12 mouse cellular contexts compared by ENCODE assay signal in the genomic region with DNA sequence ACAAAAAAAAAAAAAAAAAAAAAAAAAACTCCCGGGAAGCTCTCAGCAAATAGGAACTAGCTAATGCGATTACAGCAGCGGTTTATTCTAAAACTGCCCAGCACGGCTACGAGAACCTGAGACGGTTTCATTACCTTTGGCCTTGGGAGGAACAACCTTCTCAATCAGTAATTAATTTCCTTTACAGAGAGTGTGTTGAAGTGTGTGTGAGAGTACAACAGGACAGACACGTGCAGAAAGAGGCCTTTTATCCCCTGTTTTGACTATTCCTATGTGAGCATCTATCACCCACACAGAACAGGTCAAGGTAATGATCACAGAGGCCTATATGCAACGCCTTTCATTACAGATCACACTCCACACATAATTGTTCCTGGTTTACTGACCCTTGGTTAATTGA. TPM values are rescaled to one million over a fixed set of nuclear protein-coding genes. Genes with fewer than 3 reads are reported as not detected.
A peak's percentile ranks its signal among the peaks of the same experiment; 100 is the strongest.
DNase-seq lines count a peak whose midpoint lies in the region; ATAC-seq and TF ChIP-seq lines count a peak whose summit lies in the region.
"Had no signal": no experiment of that assay in that cellular context is flagged by ENCODE, and none has a peak within 500 bp of the region (broad histone marks: within the 10 kb centered on the region; RNA-seq: fewer than 3 reads in every experiment).

No protein-coding gene starts in this region.

- no peak for ATAC-seq in heart, embryonic 13.5 days (ENCODE audit: extremely low read depth, insufficient number of reproducible peaks, low FRiP score, low TSS enrichment)
- no peak for ATAC-seq in erythroid progenitor cell, adult 5-6 weeks (replicated peaks; ENCODE audit: low FRiP score, poor library complexity, severe bottlenecking)
- no peak for ATAC-seq in megakaryocyte-erythroid progenitor cell, adult 5-6 weeks (replicated peaks; ENCODE audit: low FRiP score, low TSS enrichment, poor library complexity, severe bottlenecking)
- ATAC-seq: activated CD4-positive, CD25-positive, alpha-beta regulatory T cell, adult 4 months had no signal

- no peaks in the 10 kb centered on the region for H3K9me3 ChIP-seq in heart, embryonic 13.5 days

- peaks cover 63% of the 10 kb centered on the region for H3K4me1 ChIP-seq in heart, embryonic 13.5 days

- DNase-seq in heart, postnatal 14 days = no peak
- no peak for DNase-seq in left cerebral cortex, adult 2 months (ENCODE audit: extremely low spot score in 1 of 2, low spot score in 2 of 2)
- DNase-seq in left cerebral cortex, postnatal 36 days (ENCODE audit: low spot score in 2 of 2) = no peak
- peak; percentile 48 for DNase-seq in brain, embryonic 14.5 days (ENCODE audit: low read depth)
- DNase-seq: layer of hippocampus, adult 9-11 months; lung, postnatal 4 days had no signal

- H3K79me2 ChIP-seq in myocyte (ENCODE audit: control insufficient read depth, insufficient read depth) = peaks cover 75% of the 10 kb centered on the region

- H3K27me3 ChIP-seq in heart, embryonic 13.5 days (replicated peaks) = no peaks in the 10 kb centered on the region
- H3K27me3 ChIP-seq in myocyte (ENCODE audit: control insufficient read depth, insufficient read depth, insufficient read length) = no peaks in the 10 kb centered on the region

- intact Hi-C loops in heart, postnatal 14 days (cut with DNase I) = no loop called here
- intact Hi-C loops in left cerebral cortex, adult 2 months (cut with DNase I) = no loop called here
- intact Hi-C loops in left cerebral cortex, postnatal 36 days (cut with DNase I) = no loop called here

- H3K27ac ChIP-seq in heart, embryonic 13.5 days (replicated peaks) = peak overlapping the region; percentile 71; the same call in 1 of the 2 replicates
- H3K27ac ChIP-seq in left cerebral cortex, adult 2 months = peak overlapping the region; percentile 69; the same call in 1 of the 2 replicates

- peak overlapping the region; percentile 77 for H3K4me2 ChIP-seq in heart, embryonic 13.5 days
- H3K4me2 ChIP-seq in myocyte (ENCODE audit: low read depth) = peak overlapping the region; percentile 89

- H3ac ChIP-seq in myocyte (ENCODE audit: control insufficient read depth, insufficient read length) = no peak overlapping the region

- no peak for TF ChIP-seq CTCF in left cerebral cortex, adult 2 months (IDR thresholded peaks at IDR 0.05)
- no peak for TF ChIP-seq CTCF in brain, embryonic 14.5 days (IDR thresholded peaks at IDR 0.05; ENCODE audit: borderline replicate concordance, extremely low read depth, insufficient read depth, insufficient read length)

- TF ChIP-seq POLR2A in brain, embryonic 14.5 days (IDR thresholded peaks at IDR 0.05; ENCODE audit: borderline replicate concordance, extremely low read depth, insufficient read depth, insufficient read length, poor library complexity, severe bottlenecking) = no peak
- TF ChIP-seq POLR2A in myocyte (IDR thresholded peaks at IDR 0.05; ENCODE audit: insufficient read length, low read depth) = no peak

- H3K4me3 ChIP-seq in heart, embryonic 13.5 days = peak overlapping the region; percentile 20; the same call in 1 of the 2 replicates
- peak overlapping the region; percentile 55 for H3K4me3 ChIP-seq in left cerebral cortex, adult 2 months
- H3K4me3 ChIP-seq in myocyte = peak overlapping the region; percentile 62
- H3K4me3 ChIP-seq: erythroblast, embryonic 14.5 days had no signal

- WGBS in heart, embryonic 13.5 days = 50% methylated on average over 8 of the region's 8 CpGs

- H3K9ac ChIP-seq in heart, embryonic 13.5 days = peak overlapping the region; percentile 61; the same call in 1 of the 2 replicates

- H3K36me3 ChIP-seq in heart, embryonic 13.5 days = peaks cover 10% of the 10 kb centered on the region
- peaks cover 7% of the 10 kb centered on the region for H3K36me3 ChIP-seq in myocyte (ENCODE audit: control insufficient read depth, insufficient read depth)

TF ChIP-seq in myocyte, 11 proteins besides CTCF, POLR2A, EP300 and RAD21:
- TF ChIP-seq MYOD1 (IDR thresholded peaks at IDR 0.05; ENCODE audit: control insufficient read depth in 1 of 3, insufficient read length in 2 of 3, low read depth in 2 of 3) (no peak), REST (IDR thresholded peaks at IDR 0.05; ENCODE audit: insufficient read depth, insufficient read length) (no peak), TCF3 (IDR thresholded peaks at IDR 0.05; ENCODE audit: insufficient read length, low read depth) (no peak), POLR2AphosphoS2 (IDR thresholded peaks at IDR 0.05; ENCODE audit: insufficient read length, low read depth) (no peak), TCF12 (IDR thresholded peaks at IDR 0.05; ENCODE audit: insufficient read depth, poor library complexity, severe bottlenecking) (no peak)

RNA-seq across cellular contexts. Expression of gene Got1, which starts 3.0 kb away (rescaled TPM):
- 161 and 175 TPM in 2 replicates for polyA plus RNA-seq in heart, embryonic 13.5 days (2015; fragmentation: Nextera tagmentation; extraction: Ambion mirVana)
- 100 to 1,000 TPM; 687 to 721 TPM for total RNA-seq in heart, postnatal 14 days (2021)
- 100 to 1,000 TPM; 361 to 390 TPM for total RNA-seq in left cerebral cortex, adult 2 months (2021)
- 100 to 1,000 TPM; 352 to 386 TPM for total RNA-seq in left cerebral cortex, postnatal 36 days (2021)
- polyA plus RNA-seq in brain, embryonic 14.5 days (2012; rRNA removed) = 63.1 and 66.7 TPM in 2 replicates
- polyA plus RNA-seq in myocyte (2012; fragmentation: generic; extraction: Trizol) = 196 TPM
- 6.8 and 9.6 TPM in 2 replicates for total RNA-seq in erythroid progenitor cell, adult 5-6 weeks (2015; ENCODE audit: low replicate concordance)
- 6.4 TPM in 1 of 2 replicates, not detected in the other for total RNA-seq in erythroid progenitor cell, adult 5-6 weeks (2017; ENCODE audit: low replicate concordance)
- total RNA-seq in megakaryocyte-erythroid progenitor cell, adult 5-6 weeks (2014; fragmentation: Nextera tagmentation) = 24.4 and 26.2 TPM in 2 replicates
- total RNA-seq in megakaryocyte-erythroid progenitor cell, adult 5-6 weeks (2017) = 15.8 and 18.5 TPM in 2 replicates

Comparison
In these comparisons a context has a peak if more than half of its experiments do, and no peak if none do; other contexts are left out.
1. RNA of gene Got1, which starts 3.0 kb away (total RNA-seq): 687 to 721 TPM in heart, postnatal 14 days, 361 to 390 TPM in left cerebral cortex, adult 2 months and 352 to 386 TPM in left cerebral cortex, postnatal 36 days; 15.8 to 26.2 TPM in megakaryocyte-erythroid progenitor cell, adult 5-6 weeks and 6.4 to 9.6 TPM in erythroid progenitor cell, adult 5-6 weeks; every median in the first group is over 10 times any median in the second.
2. Peak in every context shown above with its lines, with median percentiles within 50 percentile points of each other: H3K4me3 ChIP-seq.